Mouse (Mus musculus) layer of hippocampus, postnatal 10 days (tissue): ENCODE measurements at regions not wholly inside any gene's neighbourhood (a gene's known extent, or its start where the extent isn't known, plus 50 kb on each side); places are given as distances from the start of the nearest gene placed in this dataset.
A peak's percentile ranks its signal among the peaks of the same experiment; 100 is the strongest.
"Not testable (repeated sequence)": the region's sequence is repeated elsewhere in the genome, so short reads cannot be mapped to it uniquely, and the experiment has no call there.

Experiments
- DNase-seq, 2 experiments: peaks; one replicate each; pipeline ENCODE4 v3.0.0; 2021; ENCODE audit warnings: low spot score in 2 of 2

DNA sequence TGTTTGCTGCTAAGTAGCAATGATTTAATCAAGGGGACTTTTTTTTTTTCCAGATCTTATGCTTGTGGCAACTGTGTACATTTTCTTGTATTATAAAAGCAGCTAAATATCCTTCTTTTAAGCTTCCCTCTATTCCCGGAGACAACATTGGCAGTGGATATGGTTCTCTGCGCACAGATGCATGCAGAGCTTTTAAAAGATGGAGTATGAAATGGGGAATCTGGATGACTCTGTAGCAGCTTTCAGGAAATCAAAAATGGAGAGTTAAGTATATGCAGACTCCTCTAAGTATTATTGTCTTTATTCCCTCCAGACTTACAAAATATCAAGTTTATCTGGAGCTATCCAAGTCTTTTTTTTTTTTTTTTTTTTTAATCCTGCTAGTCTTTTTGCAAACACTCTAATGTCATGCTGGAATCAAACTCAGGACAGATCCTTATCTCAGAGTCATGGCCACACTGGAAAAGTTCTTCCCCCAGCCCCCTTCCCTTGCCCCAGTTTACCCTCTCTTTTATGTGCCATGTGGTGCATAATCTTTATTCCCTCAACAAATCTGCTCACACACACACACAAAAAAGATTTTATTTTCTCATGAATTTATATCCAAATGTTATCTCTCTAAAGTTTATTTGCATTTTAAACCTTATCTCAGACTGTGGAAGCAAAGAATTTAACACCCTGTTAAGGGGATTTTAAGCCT is 1080.3 kb upstream of the Cdh6 start:
- no peak for DNase-seq

GRCm38 (mm10) chr15:14251773-14252172 is 1078.3 kb upstream of the Cdh6 start:
- DNase-seq = no peak

- DNase-seq = no peak
These were observed 1041.8 kb upstream of the Cdh6 start for GRCm38 (mm10) chr15:14215236-14215635.

- DNase-seq = peak in 1 of 2 experiments; percentile 5
These were observed 1041.3 kb upstream of the Cdh6 start for GRCm38 (mm10) chr15:14214726-14215125.

- no peak for DNase-seq
These were observed 1004.0 kb upstream of the Cdh6 start for GRCm38 (mm10) chr15:14177523-14177922.

DNA sequence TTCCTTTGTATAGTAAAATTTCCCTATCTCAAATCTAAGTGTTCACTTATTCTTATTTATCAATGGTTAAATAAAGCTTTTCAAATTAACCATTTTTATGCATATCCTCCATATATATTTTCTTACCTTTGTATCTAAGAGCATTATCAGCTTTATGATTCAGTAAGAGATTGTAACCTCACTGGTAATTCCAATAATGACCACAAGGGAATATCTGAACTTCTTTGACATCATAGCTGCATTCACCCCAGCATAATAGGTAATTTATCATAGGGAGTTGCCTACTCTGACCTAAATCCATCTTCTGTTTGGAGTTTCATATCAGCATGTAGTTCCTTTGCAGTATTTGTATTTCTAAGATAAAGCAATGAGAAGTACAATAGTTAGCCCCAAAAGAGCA is 963.9 kb upstream of the Cdh6 start:
- no peak for DNase-seq

DNA sequence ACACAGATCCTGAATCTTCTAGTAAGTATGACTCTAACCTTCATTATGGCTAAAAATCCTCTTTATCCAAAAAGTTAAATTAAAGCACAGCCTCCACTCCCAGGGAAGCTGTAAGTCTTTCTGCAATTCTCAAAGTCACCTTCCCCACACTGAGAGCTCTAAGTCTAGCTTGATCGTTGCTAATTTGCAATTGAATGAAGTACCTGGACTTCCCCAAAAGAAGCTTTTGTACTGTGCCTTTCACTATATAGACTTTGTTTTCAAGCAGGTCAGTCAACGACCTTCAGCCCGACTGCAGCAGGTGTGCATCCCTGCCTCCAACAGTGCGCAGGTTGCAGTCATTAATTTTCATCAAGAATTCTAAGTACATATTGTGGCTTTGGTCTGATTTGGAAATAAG is 950.4 kb upstream of the Cdh6 start:
- no peak for DNase-seq

- DNase-seq = not testable (repeated sequence)
These were observed 944.8 kb upstream of the Cdh6 start for GRCm38 (mm10) chr15:14118321-14118720.

DNA sequence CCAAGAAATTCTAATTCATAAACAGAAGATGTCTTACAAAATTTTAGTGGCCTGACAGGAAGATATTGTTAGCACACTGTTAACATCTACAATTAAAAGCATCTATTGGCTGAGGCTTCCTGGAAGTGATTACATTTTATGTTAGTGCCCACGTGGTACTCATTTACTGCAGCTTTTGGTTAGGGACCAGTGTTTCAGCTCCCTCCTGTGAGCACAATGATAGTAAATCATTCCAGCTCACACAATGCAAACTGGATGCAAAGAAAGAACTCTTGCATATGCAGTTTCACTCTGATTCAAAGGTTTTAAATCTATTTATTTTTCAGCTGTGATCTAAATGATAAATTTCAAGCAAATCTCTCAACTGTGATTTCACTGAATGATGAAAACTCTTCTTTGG is 928.3 kb upstream of the Cdh6 start:
- DNase-seq = no peak

- peak; percentile 19 to 42 for DNase-seq
These were observed 878.4 kb upstream of the Cdh6 start for GRCm38 (mm10) chr15:14051872-14052271.
